Mouse (Mus musculus): ENCODE measurements around the gene Sdhaf1.
A peak's percentile ranks its signal among the peaks of the same experiment; 100 is the strongest.

The Sdhaf1 gene

DNA sequence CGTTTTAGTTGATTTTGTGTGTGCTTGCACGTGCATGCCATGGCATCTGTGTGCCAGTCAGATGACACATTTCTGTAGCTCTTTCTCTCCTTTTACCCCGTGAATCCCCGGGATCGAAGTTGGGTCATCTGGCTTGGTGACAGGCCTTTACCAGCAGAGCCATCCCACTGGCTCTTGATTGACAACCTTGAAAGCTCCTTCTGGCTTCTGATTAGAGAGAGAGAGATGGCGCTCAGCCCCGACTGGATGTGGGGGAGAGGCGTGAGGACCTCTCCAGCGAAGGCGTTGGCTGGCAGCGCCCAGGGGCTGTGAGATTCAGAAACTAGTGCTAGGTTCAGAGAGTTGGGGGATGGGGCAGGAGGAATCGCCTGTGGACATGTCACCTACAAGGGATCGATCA lies 29.9 kb downstream of the Sdhaf1 start:
- no peak for DNase-seq (ENCODE audit: low spot score)

DNA sequence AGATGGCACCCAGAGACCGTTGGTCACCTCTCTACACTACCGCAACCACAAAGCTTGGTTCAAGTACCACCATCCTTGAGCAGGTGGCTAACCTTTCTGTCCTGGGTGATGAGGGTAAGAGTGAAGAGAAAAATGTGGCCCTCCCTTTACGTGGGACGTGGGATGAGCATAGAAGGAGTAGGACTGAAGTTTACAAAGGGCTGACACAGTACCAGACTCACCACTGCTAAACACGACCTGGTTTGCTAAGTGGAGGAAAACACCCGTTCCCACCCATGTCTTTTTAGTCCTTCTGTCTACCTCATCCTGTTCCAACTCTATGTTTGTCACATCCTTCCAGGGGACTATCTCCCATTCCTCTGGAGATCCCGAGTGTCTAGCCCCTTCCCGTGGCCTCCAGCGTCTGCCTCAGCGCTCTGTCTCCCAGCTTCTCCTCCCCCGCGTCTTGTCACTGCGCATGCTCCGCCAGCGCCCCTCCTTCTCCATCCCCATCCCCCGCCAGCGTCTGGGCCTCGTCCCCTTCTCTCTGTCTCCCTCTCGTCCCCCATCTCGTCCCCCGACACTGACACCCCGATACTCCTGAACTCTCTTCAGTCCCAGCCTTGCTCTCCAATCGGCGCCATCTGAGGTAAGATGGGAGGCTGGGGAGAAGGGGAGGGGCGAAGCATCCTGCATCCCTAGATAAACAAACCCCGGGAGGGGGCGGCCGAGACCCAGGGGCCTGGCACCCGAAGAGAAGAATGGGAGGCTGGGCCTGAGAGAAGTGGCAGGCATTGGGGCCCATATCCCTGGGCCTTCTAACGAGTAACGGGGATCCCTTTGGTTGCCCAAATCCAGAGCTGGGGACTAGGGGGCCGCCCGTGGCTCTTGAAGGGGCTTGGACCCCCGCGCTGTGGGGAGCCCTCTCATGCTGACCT lies 32.2 kb downstream of the Sdhaf1 start, which contains the start of gene Clip3:
Gene Clip3, plus strand, starts transcription at position 514 of the 917 bp plus-strand sequence.
- DNase-seq (ENCODE audit: low spot score) = no peak

GRCm38 (mm10) chr7:30289714-30290399 lies 33.8 kb downstream of the Sdhaf1 start:
- DNase-seq (ENCODE audit: low spot score) = no peak

GRCm38 (mm10) chr7:30289071-30289713 lies 34.5 kb downstream of the Sdhaf1 start:
- DNase-seq (ENCODE audit: low spot score) = no peak

- no peak for DNase-seq (ENCODE audit: low spot score)
Measured at GRCm38 (mm10) chr7:30288046-30288445, 35.6 kb downstream of the Sdhaf1 start.

- DNase-seq (ENCODE audit: low spot score) = no peak
Measured at GRCm38 (mm10) chr7:30286701-30287410, 36.8 kb downstream of the Sdhaf1 start.

- DNase-seq (ENCODE audit: low spot score) = no peak
Measured at GRCm38 (mm10) chr7:30282740-30283139, 41.0 kb downstream of the Sdhaf1 start.

GRCm38 (mm10) chr7:30281522-30281921 lies 42.2 kb downstream of the Sdhaf1 start:
- no peak for DNase-seq (ENCODE audit: low spot score)

- peak; percentile 71 for DNase-seq (ENCODE audit: low spot score)
Measured at GRCm38 (mm10) chr7:30280670-30281138, 43.0 kb downstream of the Sdhaf1 start.

- peak; percentile 88 for DNase-seq (ENCODE audit: low spot score)
Measured at GRCm38 (mm10) chr7:30279951-30280669, 43.6 kb downstream of the Sdhaf1 start, which contains the start of the genes Thap8 and Wdr62. Gene Thap8, plus strand, starts transcription at chr7:30280094. Gene Wdr62, minus strand, starts transcription at chr7:30280419.

DNA sequence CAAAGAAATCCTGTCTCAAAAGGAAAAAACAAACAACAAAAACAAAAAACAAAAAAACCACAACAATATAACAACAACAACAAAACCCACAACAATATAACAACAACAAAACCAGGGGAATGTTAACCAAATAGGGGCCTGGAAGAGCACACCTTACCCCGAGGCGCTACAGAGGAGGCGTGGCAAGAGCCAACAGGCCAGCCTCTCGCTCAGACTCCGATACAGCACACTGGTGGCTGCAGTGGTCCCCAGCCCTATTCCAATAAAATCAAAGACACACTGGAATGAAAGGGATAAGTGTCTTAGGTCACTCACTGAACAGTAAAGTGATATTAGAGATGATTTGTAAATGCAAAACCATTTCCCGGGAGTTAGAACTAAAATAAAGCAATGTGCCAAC lies 44.2 kb downstream of the Sdhaf1 start:
- DNase-seq (ENCODE audit: low spot score) = no peak

DNA sequence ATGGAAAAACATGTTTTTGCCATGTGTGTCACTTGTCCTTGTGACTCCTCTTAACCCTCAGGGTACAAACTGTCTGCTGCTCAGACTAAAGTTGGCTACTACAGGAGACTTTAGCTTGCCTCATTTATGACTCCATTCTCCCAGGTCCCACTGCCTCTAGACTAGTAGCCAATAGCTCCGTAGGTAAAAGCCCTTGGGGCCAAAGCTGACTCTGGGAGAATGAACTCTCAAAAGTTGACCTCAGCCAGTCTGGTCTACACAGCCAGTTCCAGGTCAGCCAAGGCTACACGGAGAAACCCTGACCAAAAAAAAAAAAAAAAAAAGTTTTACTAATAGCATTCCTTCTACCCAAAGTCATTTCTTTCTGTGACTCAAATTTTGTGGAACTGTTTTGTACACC lies 44.8 kb downstream of the Sdhaf1 start:
- DNase-seq (ENCODE audit: low spot score) = no peak

- DNase-seq (ENCODE audit: low spot score) = no peak
Measured at GRCm38 (mm10) chr7:30274383-30274782, 49.3 kb downstream of the Sdhaf1 start.
